8 mouse cellular contexts compared by ENCODE assay signal in genomic region chr19:9065621-9066561, GRCm38 (mm10). TPM values are rescaled to one million over a fixed set of nuclear protein-coding genes. Genes with fewer than 3 reads are reported as not detected.
A peak's percentile ranks its signal among the peaks of the same experiment; 100 is the strongest.
DNase-seq lines count a peak whose midpoint lies in the region; ATAC-seq and TF ChIP-seq lines count a peak whose summit lies in the region.

No protein-coding gene starts in this region.

- H3K4me2 ChIP-seq in intestine, postnatal 0 days (replicated peaks; ENCODE audit: low read depth) = 0 out of 2 replicates have a peak overlapping the region, but pooled peaks have one; percentile 18
- no peak overlapping the region for H3K4me2 ChIP-seq in midbrain, embryonic 16.5 days (ENCODE audit: low read length)

- peak; percentile 85 for ATAC-seq in intestine, postnatal 0 days
- peak; percentile 95 for ATAC-seq in midbrain, embryonic 16.5 days

- H3K9me3 ChIP-seq in intestine, postnatal 0 days (ENCODE audit: control insufficient read depth) = no peaks in the 10 kb centered on the region
- no peaks in the 10 kb centered on the region for H3K9me3 ChIP-seq in midbrain, embryonic 16.5 days (replicated peaks; ENCODE audit: control insufficient read depth, low read length, poor library complexity, severe bottlenecking)

- no peaks in the 10 kb centered on the region for H3K27me3 ChIP-seq in intestine, postnatal 0 days (replicated peaks; ENCODE audit: control insufficient read depth, insufficient read depth, low read length)
- no peaks in the 10 kb centered on the region for H3K27me3 ChIP-seq in midbrain, embryonic 16.5 days (ENCODE audit: control insufficient read depth, insufficient read depth, low read depth, low read length)

- no peak overlapping the region for H3K4me3 ChIP-seq in intestine, postnatal 0 days (ENCODE audit: low read depth, low read length)
- no peak overlapping the region for H3K4me3 ChIP-seq in midbrain, embryonic 16.5 days (ENCODE audit: low read depth, low read length)

- peak overlapping the region; percentile 22; the same call in 1 of the 2 replicates for H3K27ac ChIP-seq in intestine, postnatal 0 days (ENCODE audit: low read depth, low read length)
- H3K27ac ChIP-seq in midbrain, embryonic 16.5 days (ENCODE audit: low read length) = peak overlapping the region; percentile 43

- no peaks in the 10 kb centered on the region for H3K36me3 ChIP-seq in intestine, postnatal 0 days (ENCODE audit: control insufficient read depth, insufficient read depth)
- H3K36me3 ChIP-seq in midbrain, embryonic 16.5 days (ENCODE audit: control insufficient read depth, insufficient read depth, low read length) = no peaks in the 10 kb centered on the region

- H3K9ac ChIP-seq in intestine, postnatal 0 days (ENCODE audit: low read depth, low read length) = no peak overlapping the region
- H3K9ac ChIP-seq in midbrain, embryonic 16.5 days (ENCODE audit: low read depth, low read length) = peak overlapping the region; percentile 2; the same call in 1 of the 2 replicates

- TF ChIP-seq CTCF in intestine, postnatal 0 days (IDR thresholded peaks at IDR 0.05; ENCODE audit: low read depth) = no peak

- 32% methylated on average over 9 of the region's 9 CpGs for WGBS in intestine, postnatal 0 days
- WGBS in midbrain, embryonic 16.5 days = 62% methylated on average over 9 of the region's 9 CpGs

- H3K4me1 ChIP-seq in intestine, postnatal 0 days (replicated peaks; ENCODE audit: control insufficient read depth, insufficient read depth, low read length) = peaks cover 7% of the 10 kb centered on the region
- H3K4me1 ChIP-seq in midbrain, embryonic 16.5 days (ENCODE audit: control insufficient read depth, insufficient read depth, low read length) = peaks cover 10% of the 10 kb centered on the region

- DNase-seq in embryo, embryonic 10 days (ENCODE audit: low spot score) = peak; percentile 61
- no peak for DNase-seq in embryo, embryonic 9.5 days (ENCODE audit: extremely low spot score)
- DNase-seq in spleen, postnatal 36 days (ENCODE audit: low spot score in 2 of 2) = peak; percentile 34 to 36
- DNase-seq in spleen, adult 12 weeks (ENCODE audit: low spot score) = no peak
- DNase-seq in thymus, postnatal 4 days = peak; percentile 50
- no peak for DNase-seq in urinary bladder, adult 2 months (ENCODE audit: low spot score)

RNA-seq across cellular contexts. Expression of gene Scgb1a1, which starts 21.9 kb away (rescaled TPM):
- not detected in 2 replicates for polyA plus RNA-seq in intestine, postnatal 0 days (2015; fragmentation: Nextera tagmentation; extraction: Ambion mirVana)
- polyA plus RNA-seq in midbrain, embryonic 16.5 days (2015; fragmentation: Nextera tagmentation; extraction: Ambion mirVana) = not detected in 2 replicates
- 0.23 TPM in 1 of 2 replicates, not detected in the other for polyA plus RNA-seq in urinary bladder, adult 2 months (2012; rRNA removed)

Comparison
In these comparisons a context has a peak if more than half of its experiments do, and no peak if none do; other contexts are left out.
1. DNase-seq: peak in embryo, embryonic 10 days (single experiment), spleen, postnatal 36 days (2 of 2) and thymus, postnatal 4 days (single experiment); none in embryo, embryonic 9.5 days (single experiment), spleen, adult 12 weeks (single experiment) and urinary bladder, adult 2 months (single experiment).